Mouse (Mus musculus): ENCODE results near the gene Ccdc60. TPM values are rescaled to one million over a fixed set of nuclear protein-coding genes. Genes with fewer than 3 reads are reported as not detected.
"Not testable (repeated sequence)": the region's sequence is repeated elsewhere in the genome, so short reads cannot be mapped to it uniquely, and the experiment has no call there.

Gene Ccdc60
- total RNA-seq, 2 experiments from 2014 or later = 0.23 to 0.27 TPM

DNA sequence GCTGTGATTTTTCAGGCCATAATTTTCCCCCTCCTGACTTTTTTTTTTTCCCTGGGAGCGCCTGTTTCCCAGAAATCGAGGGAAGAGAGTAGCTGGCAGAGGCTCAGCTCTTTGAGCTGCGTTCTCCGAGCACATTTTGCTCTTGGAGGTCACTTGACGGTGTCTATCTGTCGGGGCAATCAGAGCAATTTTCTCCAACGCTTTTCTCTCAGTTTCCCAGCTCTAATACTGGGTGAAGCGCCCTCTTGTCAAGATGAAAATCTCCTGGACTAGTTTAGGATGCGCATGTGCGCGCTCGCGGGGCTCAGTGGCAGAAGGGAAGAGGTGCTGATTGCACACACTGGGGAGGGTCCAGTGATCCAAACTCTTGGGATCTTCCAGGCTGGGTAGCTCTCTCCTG is 121.8 kb downstream of the Ccdc60 start:
- no peak for TF ChIP-seq CTCF (IDR thresholded peaks at IDR 0.05)
- no peak overlapping the region for H3K4me3 ChIP-seq
- intact Hi-C loops (cut with DNase I) = no loop called here
- no peak overlapping the region for H3K27ac ChIP-seq
- DNase-seq (ENCODE audit: extremely low spot score in 1 of 2, low spot score in 2 of 2) = no peak

DNA sequence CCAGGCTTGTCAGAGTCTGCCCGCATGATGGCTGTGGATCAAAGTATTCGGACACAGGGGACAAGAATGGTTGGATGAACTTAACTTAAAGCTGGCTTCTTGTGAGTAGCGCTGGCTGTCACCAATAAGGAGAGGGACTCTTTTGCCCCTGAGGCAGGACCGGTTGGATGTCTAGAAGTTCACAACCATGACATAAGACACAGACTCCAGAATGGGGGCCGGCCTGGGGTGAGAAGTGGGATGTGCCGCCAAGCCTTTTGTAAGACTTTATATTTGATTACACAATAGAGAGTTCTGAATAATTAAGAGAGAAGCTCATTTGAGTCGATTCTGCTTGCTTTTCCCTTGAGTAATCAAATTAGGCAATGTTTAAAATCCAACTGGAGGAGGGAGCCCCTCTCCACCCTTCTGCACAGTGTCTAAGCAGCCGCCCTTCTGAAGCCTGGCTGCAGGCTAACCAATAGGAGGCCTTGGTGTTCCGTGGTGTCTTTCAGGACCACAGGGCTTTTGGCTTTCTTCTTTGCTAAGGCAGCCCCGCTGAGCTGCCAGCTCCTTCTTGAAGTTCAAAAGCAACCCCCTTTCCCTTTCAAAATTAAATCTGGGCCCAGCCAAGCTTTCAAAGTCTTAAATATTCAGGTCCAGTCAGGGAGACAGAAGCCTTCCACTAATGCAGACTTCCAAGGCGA is 123.4 kb downstream of the Ccdc60 start:
- intact Hi-C loops (cut with DNase I) = no loop called here
- H3K27ac ChIP-seq = no peak overlapping the region

DNA sequence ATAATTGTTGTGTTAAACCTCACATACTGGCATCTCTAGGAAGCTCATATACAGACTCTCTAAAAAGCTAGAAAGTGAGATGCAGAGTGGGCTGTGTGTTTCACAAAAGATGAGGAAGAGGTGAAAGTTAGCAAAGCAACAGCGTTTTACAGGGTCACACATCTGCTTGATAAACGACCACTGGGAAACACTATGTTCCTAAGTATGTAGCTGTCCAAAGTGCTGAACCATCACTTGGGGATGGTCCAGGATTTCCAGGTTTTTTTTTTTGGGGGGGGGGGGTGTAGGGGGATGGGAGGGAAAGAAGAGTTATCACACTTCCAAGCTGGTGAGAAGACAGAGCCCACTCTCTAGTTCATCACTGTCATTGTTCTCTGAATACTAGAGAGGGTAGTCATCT is 134.0 kb downstream of the Ccdc60 start:
- TF ChIP-seq CTCF (IDR thresholded peaks at IDR 0.05) = no peak
- Histone ChIP-seq H3K4me3 (no peak overlapping the region), H3K27ac (no peak overlapping the region)
- intact Hi-C loops (cut with DNase I) = no loop called here
- no peak for DNase-seq (ENCODE audit: extremely low spot score in 1 of 2, low spot score in 2 of 2)

More for the DNA sequence above, 123.4 kb downstream of the Ccdc60 start:
- DNase-seq (ENCODE audit: extremely low spot score in 1 of 2, low spot score in 2 of 2) = no peak
- H3K4me3 ChIP-seq = no peak overlapping the region
- TF ChIP-seq CTCF (IDR thresholded peaks at IDR 0.05) = no peak

DNA sequence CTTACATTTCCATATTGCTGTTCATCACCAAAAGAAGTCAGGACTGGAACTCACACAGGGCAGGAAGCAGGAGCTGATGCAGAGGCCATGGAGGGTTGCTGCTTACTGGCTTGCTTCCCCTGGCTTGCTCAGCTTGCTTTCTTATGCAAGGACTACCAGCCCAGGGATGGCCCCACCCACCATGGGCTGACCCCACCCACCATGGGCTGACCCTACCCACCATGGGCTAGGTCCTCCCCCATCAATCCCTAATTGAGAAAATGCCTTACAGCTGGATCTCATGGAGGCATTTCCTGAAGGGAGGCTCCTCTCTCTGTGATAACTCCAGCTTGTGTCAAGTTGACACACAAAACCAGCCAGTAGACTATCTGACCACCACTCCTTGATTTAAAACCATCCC is 142.3 kb downstream of the Ccdc60 start:
- DNase-seq (ENCODE audit: extremely low spot score in 1 of 2, low spot score in 2 of 2); H3K4me3 ChIP-seq; H3K27ac ChIP-seq: not testable (repeated sequence)
- intact Hi-C loops (cut with DNase I) = loop anchor here (10.0 kb wide), 1 partner anchor 62 kb away; the partner anchor contains the start of gene Tmem233

DNA sequence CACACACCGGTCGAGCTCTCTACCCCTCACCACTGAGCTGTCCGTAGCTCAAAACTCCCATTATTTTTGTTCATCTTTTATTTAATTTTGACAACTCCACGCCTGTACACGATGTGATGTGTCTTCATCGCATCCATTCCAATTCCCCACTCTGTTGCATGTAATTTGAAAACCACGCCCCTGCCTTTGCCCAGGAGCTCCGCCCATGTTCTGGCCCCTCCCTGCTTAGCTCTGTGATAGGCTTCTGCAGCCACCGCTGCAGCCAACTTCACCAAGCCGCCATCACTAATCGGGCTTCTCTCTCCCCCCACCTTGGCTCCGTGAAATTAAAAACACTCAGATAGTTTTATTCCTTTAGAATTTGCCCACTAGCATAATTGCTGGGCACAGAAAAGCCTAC is 144.1 kb downstream of the Ccdc60 start:
- DNase-seq (ENCODE audit: extremely low spot score in 1 of 2, low spot score in 2 of 2) = no peak
- no peak for TF ChIP-seq CTCF (IDR thresholded peaks at IDR 0.05)
- no peak overlapping the region for H3K4me3 ChIP-seq
- intact Hi-C loops (cut with DNase I) = loop anchor here (10.0 kb wide), 1 partner anchor 60 kb away; the partner anchor contains the start of gene Tmem233
- no peak overlapping the region for H3K27ac ChIP-seq

DNA sequence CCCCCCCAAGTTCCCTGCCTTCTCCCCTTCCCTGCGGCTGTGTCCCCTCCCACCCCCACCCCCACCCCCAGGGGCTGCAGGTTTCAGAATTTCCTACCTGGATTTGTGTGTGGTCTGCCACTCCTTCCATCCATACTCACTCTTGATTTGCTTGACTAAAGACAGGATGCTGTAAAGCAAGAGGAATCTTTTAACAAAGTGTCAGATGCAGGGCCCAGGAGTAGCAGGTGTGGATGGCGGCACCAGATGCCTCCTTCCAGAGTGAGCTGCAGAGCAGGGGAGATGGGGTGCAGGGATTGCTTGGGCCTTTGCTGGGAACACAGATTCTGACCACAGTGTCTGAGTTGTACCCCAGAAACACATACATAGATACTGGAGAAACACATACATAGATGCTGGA is 148.1 kb downstream of the Ccdc60 start:
- intact Hi-C loops (cut with DNase I) = loop anchor here (10.0 kb wide), 1 partner anchor 56 kb away; the partner anchor contains the start of gene Tmem233
- no peak for DNase-seq (ENCODE audit: extremely low spot score in 1 of 2, low spot score in 2 of 2)
- H3K4me3 ChIP-seq = no peak overlapping the region
- TF ChIP-seq CTCF (IDR thresholded peaks at IDR 0.05) = no peak
- H3K27ac ChIP-seq = no peak overlapping the region

DNA sequence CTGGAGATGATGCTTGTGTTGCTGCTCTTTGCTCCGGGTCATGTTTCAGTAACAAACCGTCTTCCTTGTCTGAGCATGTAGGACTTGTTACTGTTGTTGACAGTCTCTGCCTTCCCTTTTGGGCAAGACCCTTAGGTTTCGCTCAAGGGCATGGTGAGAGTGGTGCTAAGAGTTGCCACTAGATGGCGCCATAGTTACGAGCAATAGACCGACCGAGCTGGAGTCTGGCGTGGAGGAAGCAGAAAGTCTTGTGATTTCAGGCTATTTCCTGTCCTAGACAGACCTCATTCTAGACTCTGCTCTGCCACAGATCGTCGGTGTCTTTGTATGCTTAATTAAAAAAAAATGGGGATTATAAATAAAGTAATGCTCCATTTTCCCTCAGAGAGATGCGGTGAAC is 165.4 kb downstream of the Ccdc60 start:
- peak; percentile 92 for TF ChIP-seq CTCF (IDR thresholded peaks at IDR 0.05)
- peak overlapping the region; percentile 40 for H3K4me3 ChIP-seq

DNA sequence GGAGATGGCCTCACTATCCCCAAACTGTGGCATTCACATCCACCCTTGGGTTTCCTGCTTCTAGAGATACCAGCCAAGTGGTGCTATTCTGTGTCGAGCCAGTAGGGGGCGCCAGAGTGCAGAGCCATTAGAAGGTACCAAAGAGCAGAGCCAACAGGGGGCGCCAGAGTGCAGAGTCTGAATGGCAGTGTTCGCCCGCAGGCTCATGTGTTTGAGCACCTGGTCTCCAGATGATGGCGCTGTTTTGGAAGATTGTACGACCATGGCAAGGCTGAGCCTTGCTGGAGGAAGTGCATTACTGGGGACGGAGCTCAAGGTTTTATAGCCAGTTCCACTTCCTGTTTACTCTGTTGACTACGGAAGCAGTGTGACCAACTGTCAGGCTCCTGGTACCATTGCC is 172.2 kb downstream of the Ccdc60 start:
- intact Hi-C loops (cut with DNase I) = no loop called here
- TF ChIP-seq CTCF (IDR thresholded peaks at IDR 0.05) = peak; percentile 84
- peak in 1 of 2 experiments; percentile 37 for DNase-seq (ENCODE audit: extremely low spot score in 1 of 2, low spot score in 2 of 2)
- Histone ChIP-seq H3K27ac (no peak overlapping the region), H3K4me3 (no peak overlapping the region)

More for the DNA sequence above, 165.4 kb downstream of the Ccdc60 start:
- intact Hi-C loops (cut with DNase I) = loop anchor here (1.0 to 10.0 kb wide), 4 partner anchors 89 to 741 kb away; partner anchors contain the start of gene Srrm4
- DNase-seq (ENCODE audit: extremely low spot score in 1 of 2, low spot score in 2 of 2) = peak; percentile 74 to 86
- 0 out of 2 replicates have a peak overlapping the region, but pooled peaks have one; percentile 16 for H3K27ac ChIP-seq

DNA sequence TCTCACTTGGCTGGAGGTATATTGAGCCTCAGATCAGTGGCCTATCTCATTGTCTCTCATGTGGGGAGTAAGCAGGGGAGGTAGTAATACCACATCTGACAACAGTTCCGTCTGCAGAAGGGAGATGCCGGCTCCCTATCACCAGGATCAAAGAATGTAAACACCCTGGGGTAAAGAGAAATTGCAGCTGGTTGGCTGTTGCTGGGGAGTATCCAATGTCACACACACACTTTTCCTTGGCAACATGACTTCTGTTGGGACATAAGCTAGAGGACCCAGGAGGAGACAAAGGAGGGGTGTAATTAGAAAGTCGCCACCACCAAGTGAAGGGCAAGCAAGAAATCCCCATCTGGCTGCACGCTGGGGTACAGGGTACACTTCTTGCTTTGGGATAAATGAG is 172.7 kb downstream of the Ccdc60 start:
- TF ChIP-seq CTCF (IDR thresholded peaks at IDR 0.05) = no peak
- H3K4me3 ChIP-seq = no peak overlapping the region
- intact Hi-C loops (cut with DNase I) = no loop called here
- no peak for DNase-seq (ENCODE audit: extremely low spot score in 1 of 2, low spot score in 2 of 2)
- no peak overlapping the region for H3K27ac ChIP-seq

DNA sequence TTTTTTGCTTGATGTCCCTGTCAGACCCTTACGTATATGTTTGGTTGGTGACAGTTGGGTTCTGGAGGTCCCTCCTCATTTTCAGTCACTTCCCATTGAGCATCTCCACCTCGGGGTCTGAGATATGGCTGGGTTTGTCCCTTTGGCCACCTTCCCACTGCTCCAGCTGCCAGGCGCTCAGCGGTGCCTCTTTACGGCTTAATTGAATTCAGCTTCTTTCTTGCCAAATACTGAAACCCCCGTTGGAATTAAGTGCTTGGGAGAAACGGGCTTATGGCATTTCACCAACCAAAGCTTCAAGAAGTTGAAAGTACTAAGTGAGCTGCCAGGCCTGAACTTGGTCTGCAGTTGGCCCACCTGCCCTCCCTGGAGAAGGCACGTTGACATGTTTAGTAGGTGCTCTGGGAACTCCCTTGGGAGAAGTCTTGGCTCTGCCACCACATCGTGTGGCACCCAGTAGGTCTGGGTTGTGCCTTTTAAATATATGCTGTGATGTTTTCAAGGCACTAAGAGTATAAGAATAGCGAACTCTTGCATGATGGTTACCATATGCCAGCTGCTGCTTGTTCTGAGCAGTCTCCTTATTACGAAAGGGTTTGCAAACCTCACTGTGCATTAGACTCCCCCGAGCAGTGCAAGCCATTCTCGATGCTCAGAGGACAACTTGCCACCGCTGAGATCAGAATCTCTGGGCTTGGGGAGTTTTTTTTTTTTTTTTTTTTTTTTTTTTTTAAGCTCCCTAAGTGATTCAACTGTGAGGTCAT is 173.5 kb downstream of the Ccdc60 start:
- DNase-seq (ENCODE audit: extremely low spot score in 1 of 2, low spot score in 2 of 2) = no peak
- intact Hi-C loops (cut with DNase I) = no loop called here

DNA sequence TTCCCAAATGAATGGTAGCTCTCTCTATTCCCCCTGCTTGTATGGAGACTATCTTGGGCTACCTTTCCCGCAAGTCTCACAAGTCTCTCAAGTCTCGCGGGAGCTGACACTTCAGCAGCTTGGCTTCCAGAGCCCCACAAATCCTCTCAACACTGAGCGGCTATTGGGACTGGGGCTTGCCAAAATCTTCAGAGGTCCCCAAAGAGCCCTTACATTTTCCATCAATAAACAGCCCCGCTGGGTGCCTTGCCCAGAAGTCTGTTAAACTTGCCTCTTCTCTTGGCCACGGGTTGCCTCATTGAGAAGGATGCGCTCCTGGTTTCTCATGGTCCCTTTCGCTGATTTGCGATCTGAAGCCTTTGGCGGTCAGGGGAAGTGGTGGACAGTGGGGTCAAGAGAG is 180.1 kb downstream of the Ccdc60 start:
- DNase-seq (ENCODE audit: extremely low spot score in 1 of 2, low spot score in 2 of 2) = no peak
- TF ChIP-seq CTCF (IDR thresholded peaks at IDR 0.05) = no peak
- intact Hi-C loops (cut with DNase I) = no loop called here
- no peak overlapping the region for H3K4me3 ChIP-seq
- H3K27ac ChIP-seq = no peak overlapping the region

More for the DNA sequence above, 173.5 kb downstream of the Ccdc60 start:
- no peak overlapping the region for H3K4me3 ChIP-seq
- no peak for TF ChIP-seq CTCF (IDR thresholded peaks at IDR 0.05)
- no peak overlapping the region for H3K27ac ChIP-seq

DNA sequence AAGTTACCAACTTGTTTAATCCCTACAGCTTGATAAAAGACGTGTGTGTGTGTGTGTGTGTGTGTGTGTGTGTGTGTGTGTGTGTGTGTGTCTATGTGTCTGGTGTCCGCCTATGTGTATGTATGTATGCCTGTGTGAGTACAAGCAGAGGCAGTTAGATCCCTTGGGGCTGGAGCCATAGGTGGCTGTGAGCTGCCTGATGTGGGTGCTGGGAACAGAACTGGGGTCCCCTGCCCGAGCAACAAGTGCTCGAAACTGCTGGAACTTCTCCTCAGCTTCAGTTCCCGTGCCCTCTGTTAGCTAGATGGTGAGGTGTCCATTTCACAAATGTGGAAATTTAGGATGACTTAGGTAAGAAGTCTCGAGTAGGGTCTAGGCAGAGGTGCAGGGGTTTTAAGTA is 204.6 kb downstream of the Ccdc60 start:
- no peak overlapping the region for H3K27ac ChIP-seq
- no peak overlapping the region for H3K4me3 ChIP-seq
- no peak for DNase-seq (ENCODE audit: extremely low spot score in 1 of 2, low spot score in 2 of 2)
- no peak for TF ChIP-seq CTCF (IDR thresholded peaks at IDR 0.05)
- intact Hi-C loops (cut with DNase I) = loop anchor here (10.0 kb wide), 1 partner anchor 61 kb away; no protein-coding TSS in a partner anchor
